Mouse (Mus musculus): Measurements from ENCODE around the gene Dglucy.

DNA sequence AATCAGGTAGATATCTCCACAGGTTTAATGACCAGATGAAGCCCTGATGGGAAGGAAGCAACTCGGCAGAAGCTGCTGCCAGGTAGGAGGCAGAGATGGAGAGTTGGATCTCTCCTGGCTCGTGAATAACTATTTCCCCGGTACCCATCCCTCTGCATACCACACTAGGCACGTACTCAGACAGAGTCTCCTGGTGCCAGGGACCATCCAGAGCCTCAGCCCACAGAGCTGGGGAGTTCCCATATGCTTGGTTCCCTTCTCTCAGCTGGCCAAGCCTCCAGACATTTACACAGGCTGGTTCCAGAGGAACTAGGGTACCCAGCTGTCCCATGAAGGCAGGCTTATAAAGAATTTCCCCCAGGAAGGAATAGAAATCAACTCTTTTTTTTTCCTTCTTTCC lies 108.0 kb downstream of the Dglucy start:
- TF ChIP-seq POLR2A (IDR thresholded peaks at IDR 0.05; ENCODE audit: insufficient read depth, low read length): no peak
- TF ChIP-seq CTCF (IDR thresholded peaks at IDR 0.05; ENCODE audit: low read depth, low read length): no peak
- TF ChIP-seq EP300 (IDR thresholded peaks at IDR 0.05; ENCODE audit: insufficient read depth, low read depth, low read length): no peak

Measured in ES-Bruce4 (cell line).